Mouse (Mus musculus): Measurements from ENCODE around the gene Gabpa. TPM values are rescaled to one million over a fixed set of nuclear protein-coding genes. Genes with fewer than 3 reads are reported as not detected.

The Gabpa gene
- total and polyA plus RNA-seq, 3 experiments = 44.3 to 82.8 (median 77.0) TPM

Other genes with a start within 250 kb of the Gabpa start
- gene Mrpl39, start 99.2 kb upstream of the Gabpa start, total RNA-seq (2012; rRNA removed) = 123 and 128 TPM in 2 replicates
- 110 and 112 TPM in 2 replicates for gene Mrpl39, start 99.2 kb upstream of the Gabpa start, total RNA-seq (2014; rRNA removed)
- 97.4 and 102 TPM in 2 replicates for gene Mrpl39, start 99.2 kb upstream of the Gabpa start, polyA plus RNA-seq (2012; ENCODE audit: insufficient read length, low read depth)
- gene Jam2, start 60.8 kb upstream of the Gabpa start, total RNA-seq (2012; rRNA removed) = 0.08 TPM in 2 replicates
- not detected in 2 replicates for gene Jam2, start 60.8 kb upstream of the Gabpa start, total RNA-seq (2014; rRNA removed)
- gene Jam2, start 60.8 kb upstream of the Gabpa start, polyA plus RNA-seq (2012; ENCODE audit: insufficient read length, low read depth) = 0.09 and 0.10 TPM in 2 replicates
- 223 and 264 TPM in 2 replicates for gene Atp5j, start 700 bp downstream of the Gabpa start, total RNA-seq (2012; rRNA removed)
- 277 and 315 TPM in 2 replicates for gene Atp5j, start 700 bp downstream of the Gabpa start, total RNA-seq (2014; rRNA removed)
- gene Atp5j, start 700 bp downstream of the Gabpa start, polyA plus RNA-seq (2012; ENCODE audit: insufficient read length, low read depth) = 485 and 620 TPM in 2 replicates